Mouse (Mus musculus) cerebellum, adult 11-12 months (tissue): Measurements from ENCODE around the gene Psmd5.
"Not testable (repeated sequence)": the region's sequence is repeated elsewhere in the genome, so short reads cannot be mapped to it uniquely, and the experiment has no call there.

ENCODE experiments used
- DNase-seq: peaks from one replicate; pipeline ENCODE4 v3.0.0; 2022

Gene Psmd5

DNA sequence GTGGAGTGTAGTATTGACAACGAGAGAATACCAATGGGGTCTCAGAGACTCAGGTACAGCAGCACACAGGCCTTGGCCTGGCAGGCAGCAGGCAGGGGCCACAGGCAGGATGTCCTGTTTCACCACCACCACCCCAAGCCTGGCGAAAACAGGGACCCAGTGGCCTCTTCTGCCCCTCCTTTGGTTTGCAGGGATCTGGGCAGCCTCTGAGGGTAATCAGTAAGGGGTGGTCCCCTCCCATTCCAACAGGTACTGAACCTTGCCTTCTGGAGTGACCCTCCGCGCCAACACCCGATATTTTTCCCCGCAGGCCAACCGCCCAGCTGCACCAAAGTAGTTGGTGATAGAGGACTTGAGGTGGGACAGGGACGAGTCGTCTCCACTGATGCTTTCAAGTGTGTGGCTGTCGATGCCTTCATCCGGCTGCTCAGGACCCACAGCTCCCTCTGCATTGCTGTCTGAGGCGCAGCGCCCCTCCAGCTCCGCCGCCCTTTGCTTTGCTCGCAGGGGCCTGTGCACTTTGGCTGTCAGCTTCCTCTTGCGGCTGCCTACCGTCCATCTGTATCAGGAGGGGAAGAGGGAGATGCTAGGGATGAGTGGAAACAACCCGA lies 20.8 kb upstream of the Psmd5 start:
- no peak for DNase-seq

DNA sequence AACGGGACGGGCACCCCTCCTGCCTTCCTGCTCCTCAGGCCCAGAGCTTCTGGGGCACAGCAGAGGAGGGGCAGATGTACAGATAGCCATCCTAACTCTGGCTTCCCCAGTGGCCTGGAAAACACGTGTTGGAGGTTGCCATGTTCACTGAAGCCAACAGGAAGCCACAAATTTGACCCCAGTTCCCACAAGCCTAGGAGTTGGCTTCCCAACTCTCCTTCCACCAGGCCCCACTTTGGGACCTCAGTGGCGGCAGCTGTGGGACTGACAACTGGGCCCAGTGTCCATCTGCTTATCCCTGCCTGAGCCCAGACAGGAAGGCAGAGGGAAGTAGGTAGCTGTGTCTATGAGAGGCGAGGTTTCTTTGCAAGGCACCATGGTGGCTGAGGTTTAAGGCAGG lies 19.2 kb upstream of the Psmd5 start:
- no peak for DNase-seq

DNA sequence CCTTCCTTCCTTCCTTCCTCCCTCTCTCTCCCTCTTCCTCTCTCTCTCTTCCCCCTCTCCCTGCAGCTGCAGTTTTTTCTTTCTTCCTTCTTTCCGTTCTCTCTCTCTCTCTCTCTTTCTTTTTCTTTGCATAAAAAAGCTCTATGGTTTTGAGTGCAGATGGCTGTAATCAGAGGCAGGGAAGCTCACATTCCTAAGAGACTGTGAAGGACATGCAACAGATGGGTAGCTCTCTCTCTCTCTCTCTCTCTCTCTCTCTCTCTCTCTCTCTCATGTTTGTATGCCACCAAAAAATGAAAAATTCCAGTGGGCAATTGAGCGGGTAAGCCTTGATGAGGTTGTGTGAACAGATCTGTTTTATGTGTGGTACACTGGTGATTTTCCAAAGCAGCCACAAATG lies 9.4 kb upstream of the Psmd5 start:
- no peak for DNase-seq

DNA sequence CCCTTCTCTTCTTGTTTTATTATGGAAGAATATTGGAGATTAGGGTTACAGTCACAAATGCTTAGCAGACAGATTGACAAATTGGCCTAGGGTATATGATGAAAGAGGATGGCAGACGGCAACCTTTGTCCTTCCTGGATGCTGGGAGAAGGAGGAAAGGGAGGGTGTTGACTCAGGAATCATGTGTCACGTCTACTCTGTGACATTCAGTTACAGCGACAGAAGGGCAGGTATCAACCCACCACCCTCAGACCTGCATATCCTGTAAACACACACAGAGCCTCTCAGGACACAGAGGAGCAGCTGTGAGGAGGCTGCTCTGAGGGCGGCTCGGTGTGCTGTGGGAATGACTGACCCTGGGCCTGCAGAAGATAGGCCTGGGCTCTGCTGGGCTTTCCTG lies 8.4 kb upstream of the Psmd5 start:
- no peak for DNase-seq

DNA sequence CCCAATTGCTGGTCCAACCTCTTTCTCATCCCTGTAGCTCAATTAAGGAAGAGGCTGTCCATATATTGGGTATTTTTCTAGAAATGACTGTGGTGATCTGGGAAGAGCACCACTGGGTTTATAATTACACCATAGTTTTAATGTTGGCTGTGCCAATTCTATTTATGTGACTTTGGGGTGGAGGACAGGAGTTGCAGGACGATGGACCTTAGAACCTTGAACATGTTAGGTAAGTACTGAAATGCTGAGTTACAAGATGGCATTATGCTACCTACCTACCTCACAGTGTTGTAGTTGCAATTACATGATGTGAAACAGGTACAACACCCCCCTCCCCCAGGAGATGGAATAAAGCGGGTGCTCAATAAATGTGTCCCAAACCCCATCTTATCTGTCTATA lies 8.0 kb upstream of the Psmd5 start:
- DNase-seq: no peak

DNA sequence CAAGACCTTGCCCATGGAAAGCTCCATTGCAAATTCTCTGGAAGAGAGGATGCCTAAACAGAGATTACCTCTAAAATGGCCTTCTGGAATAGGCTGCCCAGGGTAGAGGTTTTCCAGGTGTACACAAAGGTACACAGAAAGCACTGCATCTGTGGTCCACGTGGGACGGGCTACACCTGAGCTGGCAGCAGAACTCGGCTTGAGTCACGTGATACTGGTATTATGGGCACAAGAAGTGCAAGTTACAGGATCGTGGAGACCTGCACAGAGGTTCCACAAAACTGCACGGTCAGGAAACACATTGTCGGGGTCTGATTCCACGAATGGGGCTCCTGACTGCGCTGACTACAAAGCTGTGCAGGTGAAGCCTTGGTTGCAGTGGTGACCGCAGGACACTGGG lies 5.3 kb upstream of the Psmd5 start:
- DNase-seq: no peak

DNA sequence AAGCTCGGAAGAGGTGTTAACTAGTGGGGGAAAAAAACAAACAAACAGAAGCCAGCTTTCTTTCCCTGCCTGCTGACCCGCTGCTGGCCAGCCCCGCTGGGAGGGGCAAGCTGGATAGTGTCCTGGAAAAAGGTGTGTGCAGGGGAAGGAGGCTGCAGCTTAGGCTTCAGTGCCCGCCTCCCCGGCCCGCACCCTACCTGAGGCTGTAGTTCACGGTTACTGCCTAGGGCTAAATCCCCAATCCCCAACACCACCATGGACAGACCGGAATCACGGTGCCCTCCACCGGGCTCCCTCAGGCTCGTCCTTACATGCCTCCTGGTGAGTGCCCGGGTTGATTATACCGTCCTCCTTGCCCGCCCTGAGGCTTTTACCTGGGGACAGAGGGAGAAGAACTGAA lies 497 bp downstream of the Psmd5 start, which contains the start of gene Cutal:
Gene Cutal (plus strand): TSS at position 126 of the 400 bp plus-strand sequence.
- no peak for DNase-seq

DNA sequence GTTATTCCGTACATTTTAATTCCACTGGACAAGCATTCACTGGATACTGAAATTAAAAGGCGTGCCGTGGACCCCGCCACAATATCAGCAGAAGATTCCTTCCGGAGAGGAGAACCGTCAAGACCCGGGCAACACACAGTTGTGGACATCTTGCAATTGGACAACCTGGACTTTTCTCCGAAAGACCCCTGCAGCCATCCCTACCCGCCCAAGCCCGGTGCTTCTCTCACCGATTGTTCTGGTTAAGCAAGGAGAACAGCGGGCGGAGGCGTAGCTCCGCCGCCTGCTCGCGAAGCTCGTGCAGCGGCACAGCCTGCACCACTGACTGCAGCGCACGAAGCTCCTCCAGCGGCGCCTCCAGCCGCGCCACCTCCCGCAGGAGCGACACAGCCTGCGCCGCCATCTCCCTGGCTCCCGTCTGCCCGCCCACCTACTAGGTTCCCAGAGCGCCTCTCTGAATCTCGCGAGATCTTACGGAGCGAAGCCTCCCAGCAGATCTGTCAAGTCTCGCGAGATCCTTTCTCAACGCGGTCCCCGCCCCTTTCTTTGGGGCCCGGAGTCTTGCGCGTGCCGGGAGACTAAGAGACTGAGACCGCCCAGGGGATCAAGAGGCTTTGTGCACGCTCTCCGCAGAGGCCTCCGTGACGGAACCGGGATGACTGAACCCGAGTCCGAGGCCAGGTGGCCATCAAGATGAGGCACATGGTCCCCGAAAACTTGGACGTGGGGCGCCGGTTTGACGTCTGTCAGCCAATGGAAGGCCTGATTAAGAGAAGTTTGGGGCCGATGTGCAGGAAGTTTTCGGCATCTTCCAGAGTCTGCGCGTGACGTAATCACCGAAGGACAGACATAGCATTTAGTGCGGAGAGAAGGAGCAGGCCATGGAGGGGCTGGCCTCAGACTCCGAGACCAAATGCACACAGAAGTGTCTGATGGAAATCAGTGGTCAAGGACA lies 4.0 kb downstream of the Psmd5 start:
- DNase-seq: peak; percentile 93

DNA sequence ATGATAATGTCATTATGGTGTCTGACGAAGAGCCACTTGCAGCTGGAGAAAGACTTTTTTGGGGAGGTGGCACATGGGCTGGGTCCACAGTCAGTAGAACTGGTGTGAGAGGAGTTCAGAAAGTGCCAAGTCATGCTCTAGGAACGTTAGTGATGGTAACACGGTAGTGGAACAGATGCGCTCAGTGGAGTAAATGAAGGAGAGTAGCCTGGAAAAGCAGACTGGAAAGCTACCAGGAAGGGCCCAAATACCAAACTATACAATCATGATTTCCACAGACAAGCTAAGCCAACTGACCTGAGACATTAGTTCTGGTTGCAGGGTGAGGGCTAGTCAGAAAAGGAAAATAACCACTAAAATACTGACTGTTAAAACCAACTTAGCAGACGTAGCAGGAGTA lies 5.1 kb downstream of the Psmd5 start:
- DNase-seq: no peak

DNA sequence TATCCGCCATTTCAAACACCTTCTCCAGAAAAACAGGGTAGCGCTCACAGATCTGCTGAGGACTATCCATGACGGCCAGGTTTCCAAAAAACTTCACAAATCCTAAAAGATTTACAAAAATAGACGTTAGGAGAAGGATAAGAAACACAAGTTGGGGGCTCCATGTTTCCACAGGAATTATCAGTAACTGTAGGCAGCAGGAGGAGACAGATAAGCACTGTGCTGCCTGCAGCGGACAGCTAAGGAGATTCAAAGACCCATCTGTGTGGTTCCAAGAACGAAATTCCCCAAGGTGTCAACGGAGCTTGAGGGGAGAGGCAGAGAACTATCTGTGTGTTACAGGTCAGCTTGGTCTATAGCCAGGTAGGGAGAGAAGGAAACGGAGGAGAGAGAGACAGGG lies 17.0 kb downstream of the Psmd5 start:
- DNase-seq: no peak

DNA sequence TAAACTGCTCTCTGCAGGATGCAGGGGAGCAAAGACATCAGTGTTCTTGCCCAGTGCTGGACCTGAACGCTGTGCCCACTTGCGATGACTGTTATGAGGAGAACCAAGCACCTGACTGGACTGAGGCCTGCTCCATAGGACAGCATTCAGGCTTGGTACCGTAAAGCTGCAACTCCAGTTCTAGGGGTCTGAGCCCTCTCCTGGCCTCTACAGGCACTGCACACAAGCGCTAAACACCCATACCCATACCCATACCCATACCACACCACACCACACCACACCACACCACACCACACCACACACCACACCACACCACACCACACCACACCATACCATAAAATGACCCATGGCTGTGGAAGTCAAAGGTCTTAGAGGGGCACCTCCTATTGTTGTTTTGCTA lies 19.5 kb downstream of the Psmd5 start:
- DNase-seq: no peak

DNA sequence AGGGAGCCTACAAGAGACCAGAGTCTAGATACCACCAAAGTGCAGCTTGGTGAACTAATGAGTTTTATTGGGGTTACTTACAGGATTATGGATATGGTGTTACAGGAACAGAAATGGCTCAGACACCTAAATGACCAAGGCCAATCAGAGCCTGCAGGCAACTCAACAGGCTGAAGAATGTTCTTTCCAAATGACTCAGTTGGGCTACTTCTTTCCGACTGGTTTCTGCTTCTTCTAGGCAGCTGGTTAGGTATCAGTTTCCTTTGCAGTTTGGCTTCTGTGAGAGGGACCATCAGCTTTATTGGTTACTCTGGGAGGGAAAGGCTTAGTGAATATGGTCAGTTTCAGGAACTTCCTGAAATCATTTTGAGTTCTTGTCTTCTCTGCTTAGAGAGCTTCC lies 27.1 kb downstream of the Psmd5 start:
- DNase-seq: no peak

DNA sequence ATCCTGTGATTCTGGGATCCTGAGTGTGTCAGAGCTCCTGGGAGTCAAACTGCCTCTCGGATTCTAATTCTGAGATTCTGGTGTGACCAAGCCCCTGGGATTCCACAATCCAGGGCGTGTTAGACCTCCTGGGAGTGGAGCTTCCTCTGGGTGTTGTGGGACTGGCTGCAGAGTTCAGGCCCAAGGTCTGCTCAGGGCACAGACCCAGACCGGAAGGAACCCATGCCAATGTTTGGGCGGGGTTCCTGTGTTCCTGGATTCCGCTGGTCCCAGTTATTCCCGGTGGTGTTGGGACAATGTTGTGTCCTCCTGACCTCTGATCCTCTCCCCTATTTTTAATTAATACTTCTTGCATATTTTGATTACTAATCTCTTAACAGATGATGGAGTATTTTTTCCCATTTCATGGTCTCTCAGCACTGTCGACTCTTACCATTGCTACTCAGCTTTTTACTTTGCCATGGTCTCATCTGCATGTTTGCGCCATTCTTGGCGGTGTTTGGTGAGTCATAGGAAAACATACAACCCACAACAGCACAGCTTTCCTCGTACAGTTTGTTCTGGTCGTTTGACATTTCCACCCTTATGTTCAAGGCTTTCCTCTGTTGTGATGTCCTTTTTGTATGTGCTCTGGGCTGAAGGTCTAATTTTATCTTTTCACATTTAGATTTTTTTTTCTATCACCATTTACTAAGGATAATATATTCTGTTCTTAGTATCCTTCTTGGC lies 31.4 kb downstream of the Psmd5 start:
- DNase-seq: no peak

DNA sequence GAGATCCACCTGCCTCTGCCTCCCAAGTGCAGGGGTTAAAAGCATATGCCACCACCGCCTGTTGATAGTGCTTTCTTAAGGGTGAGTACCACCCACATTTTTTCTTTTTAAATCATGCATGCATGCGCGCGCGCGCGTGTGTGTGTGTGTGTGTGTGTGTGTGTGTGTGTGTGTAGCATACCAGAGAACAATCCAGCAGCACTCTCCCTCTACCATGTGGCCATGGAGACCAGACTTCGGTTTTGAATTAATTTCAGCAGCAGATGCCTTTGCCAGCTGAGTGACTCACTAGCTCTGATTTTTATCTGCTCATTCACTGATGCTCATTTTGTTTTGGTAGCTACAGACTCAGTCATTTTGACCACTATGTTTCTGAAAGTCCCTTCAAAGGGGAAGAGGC lies 33.1 kb downstream of the Psmd5 start:
- DNase-seq: no peak

DNA sequence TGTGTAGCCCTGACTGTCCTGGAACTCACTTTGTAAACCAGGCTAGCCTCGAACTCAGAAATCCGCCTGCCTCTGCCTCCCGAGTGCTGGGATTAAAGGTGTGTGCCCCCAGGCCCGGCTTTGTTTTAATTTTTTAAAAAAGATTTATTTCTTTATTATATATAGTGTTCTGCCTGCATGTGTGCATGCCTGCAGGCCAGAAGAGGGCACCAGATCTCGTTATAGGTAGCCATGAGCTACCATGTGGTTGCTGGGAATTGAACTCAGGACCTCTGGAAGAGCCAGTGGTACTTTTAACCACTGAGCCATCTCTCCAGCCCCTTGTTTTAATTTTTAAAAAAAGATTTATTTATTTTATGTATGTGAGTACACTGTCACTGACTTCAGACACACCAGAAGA lies 34.6 kb downstream of the Psmd5 start:
- not testable (repeated sequence) for DNase-seq

DNA sequence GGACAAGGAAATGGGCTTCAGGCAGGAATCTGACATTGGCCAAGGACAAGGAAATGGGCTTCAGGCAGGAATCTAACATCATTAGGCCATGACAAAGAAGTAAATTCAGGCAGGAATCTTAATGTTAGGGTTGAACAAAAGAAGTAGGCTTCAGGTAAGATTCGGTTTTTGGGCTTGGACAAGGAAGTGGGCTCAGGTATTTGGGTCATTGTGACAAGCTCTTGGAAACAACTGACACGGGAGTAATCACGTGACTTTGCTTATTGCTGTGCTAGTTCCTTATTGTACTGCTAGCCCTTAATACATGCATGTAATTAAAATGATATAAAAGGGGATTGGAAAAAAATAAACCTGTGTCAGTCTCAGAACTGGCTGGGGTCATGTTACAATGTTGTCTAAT lies 39.1 kb downstream of the Psmd5 start:
- no peak for DNase-seq

DNA sequence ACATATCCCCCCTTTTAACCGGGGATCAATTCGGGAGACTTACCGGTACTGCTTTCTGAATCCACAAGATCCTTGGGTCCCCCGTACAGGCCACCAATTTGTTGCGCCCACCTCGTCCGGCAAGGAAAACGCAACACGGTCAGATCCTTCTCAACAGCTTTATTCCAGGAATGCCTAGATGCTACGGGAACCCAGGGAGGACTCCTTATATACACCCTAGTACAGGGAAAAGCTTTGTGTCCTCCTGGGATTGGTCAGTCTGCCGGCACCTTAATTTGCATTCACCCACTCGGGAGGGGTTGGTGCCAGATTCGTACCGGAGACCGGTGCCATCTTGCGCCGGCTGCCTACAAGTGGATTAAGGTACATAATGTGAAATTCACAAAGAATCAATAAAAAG lies 41.1 kb downstream of the Psmd5 start:
- DNase-seq: no peak

DNA sequence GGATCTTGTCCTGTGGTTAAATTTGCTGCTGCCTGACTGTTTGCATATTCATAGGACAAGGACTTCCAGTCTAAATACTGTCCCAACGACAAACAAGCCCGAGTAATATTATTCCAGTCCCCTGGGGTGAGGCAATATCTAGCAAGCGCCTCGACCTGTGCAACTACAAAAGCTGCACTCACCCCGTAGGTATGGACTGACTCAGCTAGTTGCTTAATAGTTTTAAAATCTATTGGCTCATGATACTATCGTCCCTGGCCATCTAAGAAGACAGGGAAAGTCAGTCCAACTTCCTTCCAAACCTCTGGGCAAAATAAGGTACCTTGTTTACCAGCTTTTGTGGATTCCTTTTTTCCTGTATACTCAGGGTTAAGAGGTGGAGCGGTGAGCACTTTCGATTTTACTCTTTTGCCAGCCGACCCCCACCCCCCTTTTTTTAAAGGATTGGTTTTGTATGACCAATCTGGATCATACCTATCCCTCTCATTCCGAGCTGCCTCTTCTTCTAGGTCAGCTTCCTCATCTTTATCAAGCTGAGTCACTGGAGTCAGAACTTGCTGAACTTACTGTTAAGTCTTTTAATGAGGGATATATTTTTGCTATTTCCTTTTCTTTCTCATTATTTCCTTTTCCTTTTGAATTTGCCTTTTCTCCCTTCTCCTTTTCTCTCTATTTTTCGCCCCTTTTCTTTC lies 41.9 kb downstream of the Psmd5 start, which contains the start of gene Gm34653:
Gene Gm34653 (plus strand): TSS at position 242 of the 692 bp plus-strand sequence.
- DNase-seq: not testable (repeated sequence)

DNA sequence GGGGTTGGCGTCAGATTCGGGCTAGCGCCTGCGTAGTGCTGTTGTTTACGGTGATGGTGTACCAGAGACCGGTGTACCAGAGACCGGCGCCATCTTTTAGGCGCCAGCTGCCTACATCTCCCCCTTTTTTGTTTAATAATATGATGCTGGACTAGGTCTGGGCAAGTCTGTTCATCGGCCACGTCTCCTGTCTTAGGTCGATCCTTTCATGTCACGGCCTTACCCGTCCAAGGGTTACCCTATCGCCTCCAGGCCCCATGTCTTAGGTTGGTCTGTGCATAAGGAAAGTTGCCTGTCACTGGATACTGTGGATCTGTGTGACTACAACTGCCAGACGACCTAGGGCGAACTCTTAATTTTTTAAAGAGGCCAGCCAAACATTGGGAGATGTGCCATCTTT lies 44.7 kb downstream of the Psmd5 start:
- not testable (repeated sequence) for DNase-seq

DNA sequence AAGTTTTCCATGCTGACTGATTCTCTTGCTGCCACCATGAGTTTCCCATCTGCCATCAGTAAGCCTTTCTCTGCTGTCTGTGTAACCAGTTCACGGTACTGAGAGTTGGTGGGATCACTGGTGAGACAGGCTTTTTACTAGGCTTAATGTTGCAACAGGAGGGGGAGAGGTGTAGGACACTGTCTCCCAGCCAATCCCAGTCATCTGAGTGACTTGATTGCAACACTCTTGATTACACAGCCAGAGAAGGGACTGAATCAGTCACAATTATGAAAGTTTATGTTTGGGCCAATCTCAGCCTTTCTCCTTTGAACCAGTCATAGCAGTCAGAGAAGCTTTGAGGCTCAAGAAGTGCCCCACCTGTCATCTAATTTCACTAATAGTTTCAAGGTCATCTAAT lies 46.7 kb downstream of the Psmd5 start:
- DNase-seq: no peak

DNA sequence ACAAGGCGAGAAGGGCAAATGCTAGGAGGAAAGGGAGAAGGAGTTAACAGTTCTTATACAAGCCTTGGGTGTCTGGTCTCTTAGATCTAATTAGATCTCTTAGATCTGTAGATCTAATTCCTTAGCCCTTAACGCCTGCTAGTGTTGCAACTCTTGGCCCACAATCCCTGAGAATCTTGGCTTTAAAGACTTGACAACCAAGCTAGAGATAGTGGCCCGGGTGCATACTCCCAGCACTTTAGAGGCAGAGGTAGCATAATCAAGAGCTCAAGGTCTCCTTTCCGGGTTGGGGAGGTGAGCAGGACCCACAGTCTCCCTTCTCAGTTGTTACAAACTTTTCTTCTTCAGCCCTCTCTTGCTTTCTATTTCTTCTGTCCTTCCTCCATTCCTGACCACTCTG lies 47.2 kb downstream of the Psmd5 start:
- no peak for DNase-seq

DNA sequence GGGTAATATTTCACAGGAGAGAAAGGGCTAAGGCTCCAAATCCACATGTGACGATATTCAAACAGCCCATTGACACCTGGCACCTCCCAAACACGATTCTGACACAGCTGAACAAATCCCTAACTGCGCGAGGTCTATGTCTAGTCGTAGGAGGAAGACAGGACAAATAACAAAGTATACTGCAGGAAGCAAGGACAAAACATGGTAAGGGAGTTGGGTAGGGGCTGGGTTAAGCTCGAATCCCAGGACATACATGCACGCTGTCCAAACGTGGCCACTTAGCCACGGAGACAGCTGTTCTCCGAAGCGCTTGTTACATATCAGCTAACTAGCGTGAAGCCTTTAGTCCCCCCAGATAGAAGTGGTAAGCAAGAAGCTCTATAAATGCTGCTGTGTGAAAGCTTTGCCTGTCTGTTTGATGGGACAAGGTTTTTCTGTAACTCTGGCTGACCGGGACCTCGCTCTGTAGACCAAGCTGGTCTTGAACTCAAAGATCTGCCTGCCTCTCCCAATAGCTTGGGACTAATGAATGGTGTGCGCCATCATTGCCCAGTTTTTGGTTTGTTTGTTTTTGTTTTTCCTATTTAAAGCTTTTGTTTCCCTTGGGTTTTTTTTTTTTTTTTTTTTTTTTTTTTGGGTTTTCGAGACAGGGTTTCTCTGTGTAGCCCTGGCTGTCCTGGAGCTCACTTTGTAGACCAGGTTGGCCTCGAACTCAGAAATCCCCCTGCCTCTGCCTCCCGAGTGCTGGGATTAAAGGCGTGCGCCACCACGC lies 48.1 kb downstream of the Psmd5 start:
- no peak for DNase-seq
